Mouse (Mus musculus) monocyte, adult 5-6 weeks (primary cell): ENCODE data around the gene Itpr1. TPM values are rescaled to one million over a fixed set of nuclear protein-coding genes. Genes with fewer than 3 reads are reported as not detected.

ENCODE experiments used
- ATAC-seq: fragments of 153-309, 156-312 bp; replicated peaks from 2 replicates; pipeline ENCODE4 v1.8.0; 2017; ENCODE audit warnings: mild to moderate bottlenecking; ENCODE audit not compliant: low TSS enrichment, insufficient number of reproducible peaks, severe bottlenecking, poor library complexity, low FRiP score
- total RNA-seq: library from RNA; stranded (forward); fragments of 200-1000, 200-491, 200-594 nt; gene quantifications from 3 replicates; pipeline ENCODE4 v1.2.3, GENCODE M21; 2017

Gene Itpr1
- total RNA-seq, 1 experiment from 2014 or later, result 89.4 TPM

- no peak for ATAC-seq
Observed at GRCm38 (mm10) chr6:108408726-108409125, 195.8 kb downstream of the Itpr1 start.

- no peak for ATAC-seq
Observed at GRCm38 (mm10) chr6:108410771-108411170, 197.9 kb downstream of the Itpr1 start.

- ATAC-seq, result no peak
Observed at GRCm38 (mm10) chr6:108411201-108411600, 198.3 kb downstream of the Itpr1 start.

- ATAC-seq, result no peak
Observed at GRCm38 (mm10) chr6:108413006-108413405, 200.1 kb downstream of the Itpr1 start.

GRCm38 (mm10) chr6:108413593-108413992 lies 200.7 kb downstream of the Itpr1 start:
- ATAC-seq, result no peak

GRCm38 (mm10) chr6:108415847-108416246 lies 203.0 kb downstream of the Itpr1 start:
- no peak for ATAC-seq

- peak; percentile 68; the same call in 1 of the 2 replicates for ATAC-seq
Observed at GRCm38 (mm10) chr6:108417508-108417907, 204.6 kb downstream of the Itpr1 start.

- ATAC-seq, result no peak
Observed at GRCm38 (mm10) chr6:108418218-108418617, 205.3 kb downstream of the Itpr1 start.

GRCm38 (mm10) chr6:108424749-108425584 lies 212.1 kb downstream of the Itpr1 start:
- ATAC-seq, result no peak

GRCm38 (mm10) chr6:108426789-108427188 lies 213.9 kb downstream of the Itpr1 start:
- peak; percentile 54 for ATAC-seq

GRCm38 (mm10) chr6:108428383-108428782 lies 215.5 kb downstream of the Itpr1 start:
- no peak for ATAC-seq

- ATAC-seq, result no peak
Observed at GRCm38 (mm10) chr6:108429950-108430349, 217.1 kb downstream of the Itpr1 start.

GRCm38 (mm10) chr6:108431193-108431592 lies 218.3 kb downstream of the Itpr1 start:
- no peak for ATAC-seq

- 0 out of 2 replicates have a peak, but pooled peaks have one; percentile 47 for ATAC-seq
Observed at GRCm38 (mm10) chr6:108432836-108433235, 219.9 kb downstream of the Itpr1 start.

- ATAC-seq, result no peak
Observed at GRCm38 (mm10) chr6:108434816-108435215, 221.9 kb downstream of the Itpr1 start.

- no peak for ATAC-seq
Observed at GRCm38 (mm10) chr6:108435467-108435866, 222.6 kb downstream of the Itpr1 start.

GRCm38 (mm10) chr6:108436608-108437007 lies 223.7 kb downstream of the Itpr1 start:
- ATAC-seq, result no peak

GRCm38 (mm10) chr6:108441290-108441689 lies 228.4 kb downstream of the Itpr1 start:
- ATAC-seq, result no peak

- peak; percentile 48; the same call in 1 of the 2 replicates for ATAC-seq
Observed at GRCm38 (mm10) chr6:108442291-108442690, 229.4 kb downstream of the Itpr1 start.

- ATAC-seq, result no peak
Observed at GRCm38 (mm10) chr6:108444435-108444834, 231.5 kb downstream of the Itpr1 start.
